29 mouse cellular contexts compared by ENCODE assay signal in the genomic region with DNA sequence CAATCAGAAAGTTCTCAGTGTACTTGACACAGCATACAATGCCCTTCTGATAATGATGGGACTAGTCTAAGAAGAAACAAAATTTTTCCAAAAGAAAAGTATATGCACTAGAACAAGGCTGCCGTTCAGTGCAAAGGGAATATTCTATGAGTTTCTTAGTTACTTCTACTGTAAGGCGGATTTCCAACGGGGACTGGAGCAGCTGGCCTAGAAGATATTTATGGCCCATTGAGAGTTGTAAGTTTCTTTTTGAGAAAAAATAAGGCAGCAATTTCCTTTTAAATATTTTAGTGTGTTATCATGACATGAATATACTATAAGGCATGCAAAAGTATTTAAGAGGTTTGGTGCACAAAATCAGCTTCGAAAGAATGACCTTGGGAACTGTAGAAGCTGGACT.
"Had no signal": no experiment of that assay in that cellular context is flagged by ENCODE, and none has a peak within 500 bp of the region (broad histone marks: within the 10 kb centered on the region; RNA-seq: fewer than 3 reads in every experiment).

No protein-coding gene starts in this region.

- H3K4me2 ChIP-seq: embryonic facial prominence, embryonic 12.5 days; embryonic facial prominence, embryonic 13.5 days; embryonic facial prominence, embryonic 15.5 days; forebrain, embryonic 12.5 days; forebrain, embryonic 13.5 days; forebrain, embryonic 15.5 days had no signal

- ATAC-seq: forebrain, embryonic 13.5 days; forebrain, embryonic 14.5 days; forebrain, embryonic 15.5 days; forebrain, embryonic 16.5 days; forebrain, postnatal 0 days had no signal

- H3K27me3 ChIP-seq: embryonic facial prominence, embryonic 12.5 days; embryonic facial prominence, embryonic 13.5 days; embryonic facial prominence, embryonic 15.5 days; forebrain, embryonic 12.5 days; forebrain, embryonic 13.5 days; forebrain, embryonic 15.5 days had no signal

- H3K27ac ChIP-seq: embryonic facial prominence, embryonic 10.5 days; embryonic facial prominence, embryonic 12.5 days; embryonic facial prominence, embryonic 13.5 days; embryonic facial prominence, embryonic 15.5 days; forebrain, embryonic 10.5 days; forebrain, embryonic 12.5 days; forebrain, embryonic 13.5 days; forebrain, embryonic 15.5 days; gastrocnemius, adult 2 months; heart, adult 2 months had no signal

- H3K9me3 ChIP-seq: embryonic facial prominence, embryonic 10.5 days; embryonic facial prominence, embryonic 12.5 days; embryonic facial prominence, embryonic 13.5 days; embryonic facial prominence, embryonic 15.5 days; forebrain, embryonic 10.5 days; forebrain, embryonic 12.5 days; forebrain, embryonic 13.5 days; forebrain, embryonic 15.5 days had no signal

- H3K36me3 ChIP-seq: embryonic facial prominence, embryonic 10.5 days; embryonic facial prominence, embryonic 12.5 days; embryonic facial prominence, embryonic 13.5 days; embryonic facial prominence, embryonic 15.5 days; forebrain, embryonic 10.5 days; forebrain, embryonic 12.5 days; forebrain, embryonic 15.5 days had no signal

- H3K4me3 ChIP-seq: embryonic facial prominence, embryonic 10.5 days; embryonic facial prominence, embryonic 12.5 days; embryonic facial prominence, embryonic 13.5 days; embryonic facial prominence, embryonic 15.5 days; erythroblast, embryonic 14.5 days; forebrain, embryonic 10.5 days; forebrain, embryonic 12.5 days; forebrain, embryonic 13.5 days; forebrain, embryonic 15.5 days; gastrocnemius, adult 2 months; heart, adult 2 months had no signal

- DNase-seq: cerebellum, adult 2 months; cerebellum, adult 8-10 months; cerebellum, adult 9-10 months; cerebellum, adult 9-11 months; cerebellum, postnatal 10 days; cerebellum, postnatal 14 days; cerebellum, postnatal 25 days; cerebellum, postnatal 36 days; embryo, embryonic 11 days; forebrain, postnatal 0 days; gastrocnemius, adult 2 months; gastrocnemius, postnatal 10 days; gastrocnemius, postnatal 14 days; gastrocnemius, postnatal 25 days; gastrocnemius, postnatal 36 days; heart, adult 11 months; heart, adult 18-20 months; heart, adult 2 months had no signal

- H3K4me1 ChIP-seq: embryonic facial prominence, embryonic 10.5 days; embryonic facial prominence, embryonic 12.5 days; embryonic facial prominence, embryonic 13.5 days; embryonic facial prominence, embryonic 15.5 days; forebrain, embryonic 10.5 days; forebrain, embryonic 12.5 days; forebrain, embryonic 13.5 days; forebrain, embryonic 15.5 days had no signal

- H3K9ac ChIP-seq: embryonic facial prominence, embryonic 12.5 days; embryonic facial prominence, embryonic 13.5 days; embryonic facial prominence, embryonic 15.5 days; forebrain, embryonic 12.5 days; forebrain, embryonic 13.5 days; forebrain, embryonic 15.5 days; forebrain, postnatal 0 days had no signal
